Mouse (Mus musculus) ovary, adult 10 weeks (tissue): Measurements from ENCODE around the gene H2-M10.1. TPM values are rescaled to one million over a fixed set of nuclear protein-coding genes. Genes with fewer than 3 reads are reported as not detected.

Experiments
- polyA plus RNA-seq: library from polyadenylated mRNA; stranded (reverse); fragments of 350-450 nt; fragmentation: Illumina TruSeq; extraction: RNeasy Lipid Tissue Mini Kit (QIAGEN cat#74804); gene quantifications from one replicate; pipeline ENCODE4 v1.2.3, GENCODE M21; 2014

H2-M10.1 gene
- polyA plus RNA-seq, result not detected

DNA sequence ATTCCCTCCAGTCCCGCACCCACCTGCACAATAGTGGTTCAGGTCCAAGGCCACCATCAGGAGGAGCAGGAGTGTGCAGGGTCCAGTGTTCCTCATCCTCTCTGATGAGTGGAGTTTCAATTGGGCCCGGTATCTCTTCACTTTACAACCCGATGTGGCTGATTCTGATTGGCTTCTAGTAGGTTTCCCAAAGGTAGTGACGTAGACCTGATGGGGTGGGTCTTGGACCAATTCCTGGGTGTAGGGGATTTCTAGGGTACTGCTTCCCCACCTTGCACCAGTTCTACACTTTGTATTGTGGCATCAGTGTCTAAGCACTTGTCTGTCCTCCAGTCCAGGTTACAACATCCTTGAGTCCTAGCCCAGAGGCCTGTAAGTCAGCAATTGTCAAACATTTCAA is at the start of gene H2-M10.1:
Gene H2-M10.1, minus strand, starts transcription at position 101 of the 400 bp plus-strand sequence.

DNA sequence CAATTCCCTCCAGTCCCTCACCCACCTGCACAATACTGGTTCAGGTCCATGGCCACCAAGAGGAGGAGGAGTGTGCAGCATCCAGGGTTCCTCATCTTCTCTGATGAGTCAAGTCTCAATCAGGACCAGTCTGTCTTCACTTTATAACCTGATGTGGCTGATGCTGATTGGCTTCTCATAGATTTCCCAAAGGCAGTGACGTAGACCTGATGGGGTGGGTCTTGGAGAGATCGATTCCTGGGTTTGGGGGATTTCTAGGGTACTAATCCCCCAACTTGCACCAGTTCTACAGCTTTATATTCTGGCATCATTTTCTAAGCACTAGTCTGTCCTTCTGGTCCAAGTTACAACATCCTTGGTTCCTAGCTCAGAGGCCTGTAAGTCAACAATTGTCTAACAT is 42.4 kb upstream of the H2-M10.1 start, which contains the start of gene H2-M10.3:
Gene H2-M10.3, minus strand, starts transcription at position 101 of the 400 bp plus-strand sequence.

DNA sequence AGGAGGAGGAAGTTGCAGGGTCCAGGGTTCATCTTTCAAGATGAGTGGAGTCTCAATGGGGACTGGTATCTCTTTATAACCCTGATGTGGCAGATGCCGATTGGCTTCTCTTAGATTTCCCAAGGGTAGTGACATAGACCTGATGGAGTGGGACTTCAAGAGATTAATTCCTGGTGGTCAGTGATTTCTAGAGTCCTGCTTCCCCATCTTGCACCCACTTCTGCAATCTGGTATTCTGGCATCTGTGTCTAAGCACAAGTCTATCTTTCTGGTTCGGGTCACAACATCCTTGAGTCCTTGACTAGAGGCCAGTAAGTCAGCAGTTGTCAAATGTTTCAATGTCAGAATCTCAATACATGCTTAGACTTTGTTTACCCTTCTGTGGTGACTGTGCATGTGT is 39.6 kb downstream of the H2-M10.1 start, which contains the start of gene H2-M10.2:
Gene H2-M10.2, minus strand, starts transcription at position 101 of the 400 bp plus-strand sequence.

Other genes starting within 250 kb of the H2-M10.1 start
- gene Gm19684, start 204.5 kb downstream of the H2-M10.1 start, polyA plus RNA-seq, result not detected
- gene Gm7030, start 196.7 kb downstream of the H2-M10.1 start, polyA plus RNA-seq, result not detected
- not detected for gene Gm8909, start 157.6 kb downstream of the H2-M10.1 start, polyA plus RNA-seq
- gene H2-T3, start 135.9 kb downstream of the H2-M10.1 start, polyA plus RNA-seq, result not detected
- gene Rpp21, start 68.1 kb downstream of the H2-M10.1 start, polyA plus RNA-seq, result 5.2 TPM
- gene Trim39, start 53.9 kb downstream of the H2-M10.1 start, polyA plus RNA-seq, result 11.2 TPM
- not detected for gene H2-M10.2, start 39.7 kb downstream of the H2-M10.1 start, polyA plus RNA-seq
- gene H2-M10.3, start 42.3 kb upstream of the H2-M10.1 start, polyA plus RNA-seq, result not detected
- gene H2-M10.4, start 136.2 kb upstream of the H2-M10.1 start, polyA plus RNA-seq, result not detected
- gene H2-M11, start 220.9 kb upstream of the H2-M10.1 start, polyA plus RNA-seq, result not detected